Mouse (Mus musculus): ENCODE results near the gene Mlh3.

DNA sequence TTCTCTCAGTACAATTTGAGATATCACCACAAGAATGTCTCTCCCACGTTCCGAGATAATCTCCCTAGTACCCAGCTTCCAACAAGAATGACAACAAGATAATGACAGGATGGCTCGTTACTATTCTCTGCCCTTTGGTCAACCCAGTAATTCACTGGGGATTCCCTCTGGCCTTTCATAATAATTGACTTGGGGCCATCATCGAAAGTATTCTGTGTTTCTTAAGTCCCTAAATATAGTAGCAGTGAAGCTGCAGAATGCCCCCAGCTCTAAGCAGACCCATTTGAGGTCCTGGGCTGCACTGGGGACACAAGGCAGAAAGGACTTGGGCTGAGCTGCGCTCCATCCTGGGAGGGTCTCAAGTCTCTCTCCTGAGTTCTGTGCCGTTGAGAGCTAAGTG, 21.9 kb upstream of the Mlh3 start:
- TF ChIP-seq CTCF (IDR thresholded peaks at IDR 0.05; ENCODE audit: control insufficient read depth, insufficient read depth, insufficient read length) (no peak), CEBPB (IDR thresholded peaks at IDR 0.05; ENCODE audit: low read depth) (no peak)
